Mouse (Mus musculus): ENCODE data around the gene Hba-a2.
"Not testable (repeated sequence)": the region's sequence is repeated elsewhere in the genome, so short reads cannot be mapped to it uniquely, and the experiment has no call there.

Hba-a2 gene

DNA sequence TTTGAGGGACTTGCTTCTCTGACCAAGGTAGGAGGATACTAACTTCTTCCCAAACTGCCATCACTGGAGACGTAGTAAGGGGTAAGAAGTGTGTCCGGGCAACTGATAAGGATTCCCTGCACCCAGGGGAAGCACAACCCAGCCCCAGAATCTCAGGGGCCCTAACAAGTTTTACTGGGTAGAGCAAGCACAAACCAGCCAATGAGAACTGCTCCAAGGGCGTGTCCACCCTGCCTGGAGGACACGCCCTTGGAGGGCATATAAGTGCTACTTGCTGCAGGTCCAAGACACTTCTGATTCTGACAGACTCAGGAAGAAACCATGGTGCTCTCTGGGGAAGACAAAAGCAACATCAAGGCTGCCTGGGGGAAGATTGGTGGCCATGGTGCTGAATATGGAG lies at the start of gene Hba-a2:
Gene Hba-a2 (plus strand): TSS at position 287 of the 400 bp plus-strand sequence.
- not testable (repeated sequence) for DNase-seq (ENCODE audit: inconsistent ontology term)

DNA sequence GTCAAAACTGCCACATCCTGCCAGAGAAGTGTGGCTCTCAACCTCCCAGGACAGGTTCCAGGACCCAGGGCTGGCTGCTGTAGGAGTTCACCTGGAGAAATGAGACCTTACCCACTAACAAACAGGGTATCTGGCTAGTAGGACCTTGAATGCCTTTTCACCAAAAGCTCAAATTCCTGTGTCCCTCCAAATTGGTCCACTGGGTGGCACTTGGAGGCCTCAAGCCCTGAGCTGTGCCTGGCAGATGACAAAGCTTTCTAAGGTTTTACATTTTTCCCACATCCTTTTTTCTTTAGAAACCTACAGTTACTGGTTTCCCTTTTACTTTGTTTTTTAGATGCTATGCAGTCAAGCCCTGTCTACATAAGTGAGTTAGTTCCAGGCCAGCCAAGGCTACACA lies 49.2 kb upstream of the Hba-a2 start:
- no peak for DNase-seq (ENCODE audit: inconsistent ontology term)

GRCm38 (mm10) chr11:32248350-32248749 lies 47.9 kb upstream of the Hba-a2 start:
- DNase-seq (ENCODE audit: inconsistent ontology term): no peak

DNA sequence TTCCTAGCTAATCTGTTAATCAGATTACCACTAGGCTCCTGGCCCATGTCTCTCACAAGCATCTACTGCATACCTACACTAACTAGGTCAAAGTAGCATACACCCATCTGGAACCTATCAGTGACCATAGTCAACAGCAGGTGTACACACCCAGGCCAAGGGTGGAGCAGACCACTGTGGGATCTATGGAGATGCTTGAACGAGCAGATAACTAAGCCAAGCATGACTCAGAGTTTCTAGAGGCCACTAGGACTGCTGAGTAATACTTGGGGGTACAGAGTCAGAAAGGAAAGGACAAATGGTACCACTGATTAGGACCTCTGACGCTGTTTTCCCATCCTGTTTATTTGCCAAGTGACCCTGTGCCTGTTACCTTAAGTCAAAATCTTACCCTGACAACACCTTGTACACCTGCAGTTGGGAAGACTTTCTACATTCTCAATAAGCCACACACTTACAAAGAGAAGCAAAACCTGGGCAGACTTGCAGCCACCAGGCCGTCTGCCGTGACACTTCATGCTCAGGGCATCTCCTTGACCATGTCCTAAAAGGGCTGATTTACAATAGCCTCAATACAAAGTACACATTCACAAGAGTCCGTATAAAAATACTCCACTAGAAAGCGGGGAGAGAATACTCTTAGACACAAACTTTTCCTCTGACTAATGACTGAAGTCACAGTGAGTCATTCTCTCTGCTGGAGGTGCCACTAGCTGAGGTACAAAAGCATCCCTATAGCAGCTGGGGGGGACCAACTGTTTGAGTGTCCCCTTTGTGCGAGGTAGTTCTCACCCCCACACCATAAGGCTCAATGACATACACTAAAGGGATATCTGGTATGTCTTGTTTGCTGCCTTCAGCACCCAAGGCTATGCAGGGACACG lies 45.2 kb upstream of the Hba-a2 start:
- DNase-seq (ENCODE audit: inconsistent ontology term): peak; percentile 26

GRCm38 (mm10) chr11:32253121-32253520 lies 43.2 kb upstream of the Hba-a2 start:
- DNase-seq (ENCODE audit: inconsistent ontology term): no peak

- DNase-seq (ENCODE audit: inconsistent ontology term): no peak
Measured at GRCm38 (mm10) chr11:32256146-32256545, 40.1 kb upstream of the Hba-a2 start.

DNA sequence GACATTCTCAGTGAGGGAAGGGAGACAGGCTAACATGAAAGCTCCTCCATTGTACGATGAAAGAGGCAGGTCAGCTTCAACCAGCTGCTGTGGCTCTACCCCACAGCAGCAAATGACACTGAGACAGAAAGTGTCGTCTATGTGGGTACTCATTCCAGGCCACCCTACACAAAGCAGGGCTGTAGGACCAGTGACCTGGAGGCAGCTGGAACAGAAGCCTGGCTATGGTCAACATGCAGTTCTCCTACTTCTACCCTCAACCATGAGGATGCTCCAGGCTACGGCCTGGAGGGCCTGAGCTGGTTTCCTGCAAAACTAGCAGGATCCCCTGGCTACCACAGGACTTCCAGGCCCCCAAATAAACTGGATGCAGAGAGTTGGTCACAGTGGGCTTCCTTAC lies 39.7 kb upstream of the Hba-a2 start:
- no peak for DNase-seq (ENCODE audit: inconsistent ontology term)

- DNase-seq (ENCODE audit: inconsistent ontology term): no peak
Measured at GRCm38 (mm10) chr11:32262674-32263415, 33.4 kb upstream of the Hba-a2 start.

DNA sequence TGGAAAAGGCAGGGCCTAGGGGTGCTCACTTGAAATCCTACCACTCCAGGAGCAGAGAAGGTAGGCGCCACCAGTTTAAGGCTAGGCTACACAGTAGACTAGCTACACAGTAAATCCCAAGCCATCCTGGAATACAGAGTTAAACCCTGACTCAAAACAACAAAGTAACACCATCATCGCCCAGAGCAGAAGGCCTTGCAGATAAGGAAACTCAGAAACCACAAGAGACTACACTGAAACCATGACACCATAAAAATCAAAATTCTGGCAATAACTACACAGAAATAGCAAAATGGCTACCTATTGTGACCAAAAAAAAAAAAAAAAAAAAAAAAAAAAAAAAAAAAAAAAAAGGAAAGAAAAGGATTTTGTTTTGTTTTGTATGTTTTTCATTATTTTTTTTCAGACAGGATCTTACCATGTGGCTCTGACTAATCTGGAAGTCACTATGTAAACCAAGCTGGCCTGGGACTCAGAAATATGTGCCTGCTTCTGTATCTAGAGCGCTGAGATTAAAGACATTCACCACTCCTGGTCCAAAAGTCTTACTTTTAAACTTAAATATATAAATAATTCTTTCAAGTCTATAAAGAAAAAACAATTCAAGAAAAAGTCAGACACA lies 31.1 kb upstream of the Hba-a2 start:
- DNase-seq (ENCODE audit: inconsistent ontology term): no peak

DNA sequence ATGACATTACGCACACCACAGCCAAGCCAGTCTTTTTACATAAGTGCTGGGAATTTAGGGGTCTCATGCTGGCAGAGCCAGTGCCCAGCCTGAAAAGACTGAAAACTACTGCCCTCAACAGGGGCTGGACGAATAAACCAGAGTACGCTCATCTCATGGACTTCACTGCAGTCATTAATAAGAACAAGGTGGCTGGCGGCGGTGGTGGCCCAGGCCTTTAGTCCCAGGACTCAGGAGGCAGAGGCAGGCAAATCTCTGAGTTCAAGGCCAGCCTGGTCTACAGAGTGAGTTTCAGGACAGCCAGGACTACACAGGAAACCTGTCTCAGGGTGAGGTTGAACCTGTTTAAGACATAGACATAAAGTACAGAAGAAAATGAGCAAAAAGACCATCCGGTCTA lies 30.1 kb upstream of the Hba-a2 start:
- no peak for DNase-seq (ENCODE audit: inconsistent ontology term)

DNA sequence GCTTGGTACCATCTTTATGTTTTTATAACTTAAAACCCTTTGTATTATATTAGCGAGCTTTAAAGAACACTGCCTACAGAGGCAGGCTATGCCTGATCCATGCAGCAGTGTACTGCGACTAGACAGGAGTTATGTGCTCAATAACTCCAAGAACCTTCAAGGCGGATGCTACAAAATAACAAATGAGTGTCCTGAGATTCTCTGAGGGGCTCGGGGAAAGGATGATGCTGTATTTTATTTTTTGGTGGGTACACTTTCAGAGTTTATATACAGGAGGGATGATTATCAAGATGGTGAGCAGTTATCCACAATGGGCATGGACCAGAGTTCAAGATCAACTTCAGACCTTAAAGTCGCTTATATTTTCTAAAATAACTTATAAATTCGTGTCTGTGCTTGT lies 29.5 kb upstream of the Hba-a2 start:
- DNase-seq (ENCODE audit: inconsistent ontology term): no peak

GRCm38 (mm10) chr11:32267188-32267884 lies 29.0 kb upstream of the Hba-a2 start, which contains the start of gene Nprl3:
TSS of gene Nprl3 (minus strand) at chr11:32267707.
- peak; percentile 94 for DNase-seq (ENCODE audit: inconsistent ontology term)

DNA sequence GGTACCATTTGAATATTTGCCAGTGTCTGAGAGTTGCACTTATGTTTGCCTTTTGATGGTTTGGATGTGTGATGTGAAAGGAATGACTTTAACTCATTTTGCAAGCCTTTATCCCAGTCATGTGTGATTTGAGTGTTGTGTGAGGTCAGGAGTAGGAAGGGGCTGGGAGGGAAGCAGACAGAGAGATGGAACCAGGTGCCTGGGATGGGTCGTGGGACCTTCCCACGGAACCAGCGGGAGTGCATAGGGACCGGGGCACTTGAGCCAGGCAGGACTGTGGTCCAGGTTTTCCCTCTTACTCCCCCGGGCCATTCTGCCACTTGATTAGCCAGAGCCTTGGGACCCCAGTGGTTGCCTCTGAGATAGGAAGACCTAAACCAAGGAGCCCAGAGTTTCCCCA lies 28.3 kb upstream of the Hba-a2 start:
- DNase-seq (ENCODE audit: inconsistent ontology term): no peak

DNA sequence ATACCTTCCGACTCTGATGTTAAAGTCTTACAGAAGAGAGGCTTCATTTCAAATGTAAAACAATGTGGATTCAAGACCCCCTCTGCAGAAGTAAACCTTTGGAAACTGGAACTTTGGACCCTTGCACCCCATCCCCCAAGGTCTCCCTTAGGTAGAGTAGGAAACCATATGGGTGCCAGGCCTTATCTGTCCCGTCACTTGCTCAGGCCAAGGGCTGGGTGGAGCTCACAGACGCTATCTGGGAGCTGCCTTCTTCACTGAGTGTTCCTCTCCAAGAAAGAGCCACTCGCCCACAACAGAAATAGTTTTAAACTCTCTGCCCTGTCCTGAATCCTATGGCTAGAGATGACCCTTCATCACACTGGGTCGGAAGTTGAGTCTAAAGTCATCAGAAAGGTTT lies 27.3 kb upstream of the Hba-a2 start:
- DNase-seq (ENCODE audit: inconsistent ontology term): no peak

- no peak for DNase-seq (ENCODE audit: inconsistent ontology term)
Measured at GRCm38 (mm10) chr11:32271178-32271577, 25.1 kb upstream of the Hba-a2 start.

DNA sequence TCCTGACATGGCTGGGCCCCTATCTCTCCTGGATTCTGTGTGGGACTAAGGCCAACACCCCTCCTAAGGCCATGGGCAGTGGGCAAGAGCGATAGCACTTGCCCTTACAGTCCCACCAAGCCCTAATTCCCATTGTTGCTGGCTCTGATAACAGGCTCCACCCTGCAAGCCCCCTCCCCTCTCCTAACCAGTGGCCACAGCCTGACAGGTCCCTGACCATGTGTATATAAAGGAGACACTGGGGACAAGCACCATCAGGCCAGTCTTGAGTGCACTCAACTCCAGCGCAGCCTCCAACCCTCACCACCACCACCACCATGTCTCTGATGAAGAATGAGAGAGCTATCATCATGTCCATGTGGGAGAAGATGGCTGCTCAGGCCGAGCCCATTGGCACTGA lies 19.9 kb upstream of the Hba-a2 start, which contains the start of gene Hba-x:
Gene Hba-x (plus strand): TSS at position 54 of the 400 bp plus-strand sequence.
- no peak for DNase-seq (ENCODE audit: inconsistent ontology term)

DNA sequence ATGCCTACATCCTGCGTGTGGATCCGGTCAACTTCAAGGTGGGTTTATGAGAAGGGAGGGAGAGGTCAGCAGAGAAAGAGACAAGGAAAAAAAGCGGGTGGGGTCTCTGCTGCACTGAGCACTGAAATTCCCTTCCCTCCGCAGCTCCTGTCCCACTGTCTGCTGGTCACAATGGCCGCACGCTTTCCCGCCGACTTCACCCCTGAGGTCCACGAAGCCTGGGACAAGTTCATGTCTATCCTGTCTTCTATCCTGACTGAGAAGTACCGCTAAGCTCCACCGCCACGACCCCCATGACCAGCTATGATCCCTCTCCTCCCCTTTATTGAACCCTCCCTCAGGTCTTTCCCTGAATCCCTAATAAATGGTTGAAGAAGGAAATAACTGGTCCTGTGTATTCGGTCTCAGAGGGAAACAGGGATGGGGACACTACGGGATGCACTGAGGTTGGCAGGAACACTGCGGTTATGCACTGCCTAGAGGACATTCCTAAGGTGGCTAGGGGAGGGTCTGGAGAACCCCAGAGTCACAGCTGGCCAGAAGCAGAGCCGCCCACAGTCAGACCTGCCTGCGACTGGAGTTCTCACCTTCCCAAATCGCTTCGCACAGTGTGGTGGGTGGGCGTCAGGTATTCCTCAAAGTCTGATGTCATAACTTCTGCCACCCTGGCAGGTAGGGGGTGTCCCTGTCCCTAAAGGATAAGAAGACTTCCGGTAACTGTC lies 18.4 kb upstream of the Hba-a2 start:
- DNase-seq (ENCODE audit: inconsistent ontology term): no peak

- no peak for DNase-seq (ENCODE audit: inconsistent ontology term)
Measured at GRCm38 (mm10) chr11:32278458-32278957, 17.8 kb upstream of the Hba-a2 start.

DNA sequence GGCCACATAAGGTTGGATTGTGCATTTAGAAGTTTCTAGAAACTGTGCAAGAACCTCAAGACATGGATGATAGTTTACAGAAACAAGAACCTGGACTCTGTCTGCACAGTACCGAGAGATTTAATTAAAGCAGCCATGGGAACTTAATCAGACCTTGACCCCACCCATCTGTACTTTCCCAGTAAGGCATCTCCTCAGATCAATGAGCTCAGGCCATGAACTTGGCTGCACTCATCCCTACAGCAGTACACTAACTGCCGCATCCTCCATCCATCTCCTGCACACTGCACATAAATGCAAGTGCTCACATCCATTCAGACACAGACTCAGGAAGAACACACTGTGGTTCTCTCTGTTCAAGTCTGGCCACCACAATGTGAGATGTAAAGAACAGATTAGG lies 15.6 kb upstream of the Hba-a2 start:
- no peak for DNase-seq (ENCODE audit: inconsistent ontology term)

DNA sequence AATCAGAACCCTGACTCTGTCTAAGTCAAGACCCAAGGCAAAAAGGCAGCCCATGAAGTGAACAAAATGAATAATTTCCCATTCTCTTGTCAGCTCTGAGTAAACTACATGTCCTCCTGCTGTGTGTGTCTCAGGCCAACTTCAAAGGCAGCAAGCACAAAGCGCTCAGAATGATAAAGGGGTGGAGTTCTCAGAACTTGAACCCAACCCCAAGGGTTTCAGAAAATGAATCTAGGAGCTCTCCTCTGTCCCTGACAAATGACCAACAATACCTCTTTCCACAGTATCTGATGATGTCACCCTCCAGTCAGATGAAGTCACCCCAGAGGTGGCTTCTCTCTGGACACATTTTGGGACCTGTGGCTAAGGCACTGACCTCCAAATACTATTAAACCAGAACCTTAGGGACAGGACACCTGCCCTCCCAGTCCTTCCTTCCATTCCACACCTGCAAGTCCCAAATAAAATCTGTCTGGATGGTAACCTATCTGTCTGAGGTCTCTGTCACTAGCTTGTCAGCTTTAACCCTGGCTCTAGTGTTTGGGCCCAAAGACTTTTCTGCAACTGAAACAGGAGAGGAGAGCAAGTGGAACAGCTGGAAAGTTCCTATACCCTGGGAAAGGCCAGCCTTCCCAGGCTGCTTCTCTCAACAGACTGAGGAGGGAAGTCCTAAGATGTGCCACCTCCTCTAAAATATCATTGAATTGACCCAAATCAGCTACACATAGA lies 14.7 kb upstream of the Hba-a2 start:
- no peak for DNase-seq (ENCODE audit: inconsistent ontology term)

All from Muller cell, postnatal 12 days (primary cell).